Mouse (Mus musculus) heart, postnatal 0 days (tissue): ENCODE results near the gene Gprasp1.

Experiments
- CTCF ChIP-seq: IDR thresholded peaks from 2 replicates; pipeline ENCODE4 v1.5.1; 2016; ENCODE audit warnings: antibody characterized with exemption, control low read depth, low read depth
- EP300 ChIP-seq: IDR thresholded peaks from 2 replicates; pipeline ENCODE4 v1.6.1; 2016; ENCODE audit warnings: antibody characterized with exemption, low read depth

- no peak for TF ChIP-seq CTCF
- no peak for TF ChIP-seq EP300
These were observed 25.6 kb downstream of the Gprasp1 start for GRCm38 (mm10) chrX:135768043-135768548.
